Mouse (Mus musculus): ENCODE measurements around the gene Ampd3.

Gene Ampd3

GRCm38 (mm10) chr7:110768451-110769064 is 552 bp downstream of the Ampd3 start:
- in situ Hi-C loops (cut with MboI; ENCODE audit: low sequenced_read_pairs): no loop called here

GRCm38 (mm10) chr7:110769094-110769493 is 1.1 kb downstream of the Ampd3 start:
- in situ Hi-C loops (cut with MboI; ENCODE audit: low sequenced_read_pairs): no loop called here

GRCm38 (mm10) chr7:110770949-110771348 is 2.9 kb downstream of the Ampd3 start:
- in situ Hi-C loops (cut with MboI; ENCODE audit: low sequenced_read_pairs): no loop called here

- in situ Hi-C loops (cut with MboI; ENCODE audit: low sequenced_read_pairs): no loop called here
Observed at GRCm38 (mm10) chr7:110772343-110772742, 4.3 kb downstream of the Ampd3 start.

- in situ Hi-C loops (cut with MboI; ENCODE audit: low sequenced_read_pairs): no loop called here
Observed at GRCm38 (mm10) chr7:110773204-110774002, 5.4 kb downstream of the Ampd3 start.

GRCm38 (mm10) chr7:110774077-110774476 is 6.1 kb downstream of the Ampd3 start:
- in situ Hi-C loops (cut with MboI; ENCODE audit: low sequenced_read_pairs): no loop called here

GRCm38 (mm10) chr7:110774674-110775073 is 6.7 kb downstream of the Ampd3 start:
- in situ Hi-C loops (cut with MboI; ENCODE audit: low sequenced_read_pairs): no loop called here

GRCm38 (mm10) chr7:110777146-110778001 is 9.4 kb downstream of the Ampd3 start:
- in situ Hi-C loops (cut with MboI; ENCODE audit: low sequenced_read_pairs): no loop called here

GRCm38 (mm10) chr7:110778933-110779332 is 10.9 kb downstream of the Ampd3 start:
- in situ Hi-C loops (cut with MboI; ENCODE audit: low sequenced_read_pairs): no loop called here

- in situ Hi-C loops (cut with MboI; ENCODE audit: low sequenced_read_pairs): no loop called here
Observed at GRCm38 (mm10) chr7:110779605-110780111, 11.7 kb downstream of the Ampd3 start.

GRCm38 (mm10) chr7:110780520-110780919 is 12.5 kb downstream of the Ampd3 start:
- in situ Hi-C loops (cut with MboI; ENCODE audit: low sequenced_read_pairs): no loop called here

GRCm38 (mm10) chr7:110781231-110781711 is 13.3 kb downstream of the Ampd3 start:
- in situ Hi-C loops (cut with MboI; ENCODE audit: low sequenced_read_pairs): no loop called here

GRCm38 (mm10) chr7:110782135-110782534 is 14.1 kb downstream of the Ampd3 start:
- in situ Hi-C loops (cut with MboI; ENCODE audit: low sequenced_read_pairs): no loop called here

- in situ Hi-C loops (cut with MboI; ENCODE audit: low sequenced_read_pairs): no loop called here
Observed at GRCm38 (mm10) chr7:110782845-110783478, 15.0 kb downstream of the Ampd3 start.

- in situ Hi-C loops (cut with MboI; ENCODE audit: low sequenced_read_pairs): no loop called here
Observed at GRCm38 (mm10) chr7:110784965-110785364, 17.0 kb downstream of the Ampd3 start.

GRCm38 (mm10) chr7:110785741-110786146 is 17.7 kb downstream of the Ampd3 start:
- in situ Hi-C loops (cut with MboI; ENCODE audit: low sequenced_read_pairs): no loop called here

GRCm38 (mm10) chr7:110787310-110787709 is 19.3 kb downstream of the Ampd3 start:
- in situ Hi-C loops (cut with MboI; ENCODE audit: low sequenced_read_pairs): no loop called here

- in situ Hi-C loops (cut with MboI; ENCODE audit: low sequenced_read_pairs): loop anchor here (5.0 kb wide), 1 partner anchor 64 kb away; no protein-coding TSS in a partner anchor
Observed at GRCm38 (mm10) chr7:110790878-110791277, 22.9 kb downstream of the Ampd3 start.

- in situ Hi-C loops (cut with MboI; ENCODE audit: low sequenced_read_pairs): loop anchor here (5.0 kb wide), 1 partner anchor 65 kb away; no protein-coding TSS in a partner anchor
Observed at GRCm38 (mm10) chr7:110792201-110792600, 24.2 kb downstream of the Ampd3 start.

- in situ Hi-C loops (cut with MboI; ENCODE audit: low sequenced_read_pairs): loop anchor here (5.0 kb wide), 1 partner anchor 66 kb away; no protein-coding TSS in a partner anchor
Observed at GRCm38 (mm10) chr7:110792834-110793233, 24.8 kb downstream of the Ampd3 start.

All from CH12F3 (cell line).